Mouse (Mus musculus): Measurements from ENCODE around the gene Col11a2.

GRCm38 (mm10) chr17:34101604-34102032, 62.4 kb downstream of the Col11a2 start:
- no peak for TF ChIP-seq POLR2A (IDR thresholded peaks at IDR 0.05; ENCODE audit: low read depth, low read length)
- peak; percentile 73 for TF ChIP-seq CTCF (conservative IDR thresholded peaks at IDR 0.05; ENCODE audit: insufficient read depth, insufficient read length, low read depth, low read length)
